Mouse (Mus musculus): ENCODE measurements around the gene Crtac1. TPM values are rescaled to one million over a fixed set of nuclear protein-coding genes. Genes with fewer than 3 reads are reported as not detected.

Crtac1 gene
- polyA plus RNA-seq, 1 experiment from 2014 or later: 0.21 TPM

DNA sequence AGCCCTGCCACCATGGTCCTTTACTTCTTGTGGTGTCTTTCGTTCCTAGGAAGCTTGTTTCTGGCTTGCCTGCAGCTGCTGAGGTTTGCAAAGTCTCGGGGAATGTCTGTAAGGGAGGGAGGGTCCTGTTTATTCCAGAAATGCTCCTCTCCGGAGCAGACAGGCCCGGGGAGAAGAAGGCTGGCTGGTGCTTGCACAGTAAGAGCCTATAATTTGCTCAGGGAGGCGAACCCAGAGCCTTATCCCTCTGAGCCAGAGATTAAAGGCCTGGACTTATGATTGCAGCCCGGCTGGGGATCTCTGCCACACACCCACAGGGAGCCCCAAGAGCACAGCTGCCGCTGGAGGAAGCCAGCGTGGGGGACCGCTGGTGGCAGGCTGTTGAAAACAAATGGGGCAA, 29.8 kb upstream of the Crtac1 start:
- no peak for TF ChIP-seq EP300 (IDR thresholded peaks at IDR 0.05; ENCODE audit: low read depth)
- no peak for TF ChIP-seq CTCF (IDR thresholded peaks at IDR 0.05; ENCODE audit: low read depth)
- Histone ChIP-seq H3K9me3 (ENCODE audit: low read length) (no peaks in the 10 kb centered on the region), H3K9ac (replicated peaks) (no peak overlapping the region), H3K4me3 (ENCODE audit: low read depth, low read length) (no peak overlapping the region), H3K27ac (ENCODE audit: low read depth) (no peak overlapping the region), H3K36me3 (replicated peaks; ENCODE audit: insufficient read depth, low read length) (no peaks in the 10 kb centered on the region), H3K4me2 (ENCODE audit: low read depth, low read length) (peak overlapping the region; percentile 45; the same call in 1 of the 2 replicates), H3K27me3 (ENCODE audit: insufficient read depth, low read length) (no peaks in the 10 kb centered on the region), H3K4me1 (ENCODE audit: insufficient read depth) (no peaks in the 10 kb centered on the region)
- DNase-seq (no peak), ATAC-seq (no peak)
- 37% methylated on average over 9 of the region's 9 CpGs for WGBS (ENCODE audit: insufficient replicate concordance)

- Histone ChIP-seq H3K4me2 (ENCODE audit: low read depth, low read length) (no peak overlapping the region), H3K9me3 (ENCODE audit: low read length) (no peaks in the 10 kb centered on the region), H3K27me3 (ENCODE audit: insufficient read depth, low read length) (no peaks in the 10 kb centered on the region), H3K9ac (replicated peaks) (no peak overlapping the region), H3K36me3 (replicated peaks; ENCODE audit: insufficient read depth, low read length) (no peaks in the 10 kb centered on the region), H3K4me3 (ENCODE audit: low read depth, low read length) (no peak overlapping the region), H3K4me1 (ENCODE audit: insufficient read depth) (no peaks in the 10 kb centered on the region), H3K27ac (ENCODE audit: low read depth) (no peak overlapping the region)
- WGBS (ENCODE audit: insufficient replicate concordance): 82% methylated on average over 8 of the region's 8 CpGs
- ATAC-seq (no peak), DNase-seq (no peak)
- TF ChIP-seq CTCF (IDR thresholded peaks at IDR 0.05; ENCODE audit: low read depth) (no peak), EP300 (IDR thresholded peaks at IDR 0.05; ENCODE audit: low read depth) (no peak)
Measured at GRCm38 (mm10) chr19:42459512-42459911, 27.9 kb upstream of the Crtac1 start.

GRCm38 (mm10) chr19:42454481-42455236, 23.1 kb upstream of the Crtac1 start:
- no peaks in the 10 kb centered on the region for H3K36me3 ChIP-seq (replicated peaks; ENCODE audit: insufficient read depth, low read length)
- DNase-seq: no peak
- H3K4me3 ChIP-seq (ENCODE audit: low read depth, low read length): no peak overlapping the region
- TF ChIP-seq EP300 (IDR thresholded peaks at IDR 0.05; ENCODE audit: low read depth) (no peak), CTCF (IDR thresholded peaks at IDR 0.05; ENCODE audit: low read depth) (no peak)
- H3K9me3 ChIP-seq (ENCODE audit: low read length): no peaks in the 10 kb centered on the region
- ATAC-seq: no peak
- 53% methylated on average over 6 of the region's 6 CpGs for WGBS (ENCODE audit: insufficient replicate concordance)
- H3K9ac ChIP-seq (replicated peaks): no peak overlapping the region
- H3K27me3 ChIP-seq (ENCODE audit: insufficient read depth, low read length): no peaks in the 10 kb centered on the region
- no peaks in the 10 kb centered on the region for H3K4me1 ChIP-seq (ENCODE audit: insufficient read depth)
- no peak overlapping the region for H3K4me2 ChIP-seq (ENCODE audit: low read depth, low read length)
- no peak overlapping the region for H3K27ac ChIP-seq (ENCODE audit: low read depth)

- ATAC-seq: no peak
Measured at GRCm38 (mm10) chr19:42454006-42454405, 22.4 kb upstream of the Crtac1 start.

GRCm38 (mm10) chr19:42452539-42452938, 21.0 kb upstream of the Crtac1 start:
- Histone ChIP-seq H3K9ac (replicated peaks) (no peak overlapping the region), H3K27ac (ENCODE audit: low read depth) (no peak overlapping the region), H3K27me3 (ENCODE audit: insufficient read depth, low read length) (no peaks in the 10 kb centered on the region), H3K4me3 (ENCODE audit: low read depth, low read length) (no peak overlapping the region), H3K4me1 (ENCODE audit: insufficient read depth) (no peaks in the 10 kb centered on the region), H3K9me3 (ENCODE audit: low read length) (no peaks in the 10 kb centered on the region), H3K4me2 (ENCODE audit: low read depth, low read length) (no peak overlapping the region), H3K36me3 (replicated peaks; ENCODE audit: insufficient read depth, low read length) (no peaks in the 10 kb centered on the region)
- WGBS (ENCODE audit: insufficient replicate concordance): 68% methylated on average over 7 of the region's 7 CpGs
- DNase-seq (no peak), ATAC-seq (no peak)
- TF ChIP-seq EP300 (IDR thresholded peaks at IDR 0.05; ENCODE audit: low read depth) (no peak), CTCF (IDR thresholded peaks at IDR 0.05; ENCODE audit: low read depth) (no peak)

More at GRCm38 (mm10) chr19:42454006-42454405, 22.4 kb upstream of the Crtac1 start:
- no peak for DNase-seq
- Histone ChIP-seq H3K9me3 (ENCODE audit: low read length) (no peaks in the 10 kb centered on the region), H3K4me2 (ENCODE audit: low read depth, low read length) (no peak overlapping the region), H3K27me3 (ENCODE audit: insufficient read depth, low read length) (no peaks in the 10 kb centered on the region), H3K4me1 (ENCODE audit: insufficient read depth) (no peaks in the 10 kb centered on the region), H3K27ac (ENCODE audit: low read depth) (no peak overlapping the region), H3K36me3 (replicated peaks; ENCODE audit: insufficient read depth, low read length) (no peaks in the 10 kb centered on the region), H3K9ac (replicated peaks) (no peak overlapping the region), H3K4me3 (ENCODE audit: low read depth, low read length) (no peak overlapping the region)
- TF ChIP-seq EP300 (IDR thresholded peaks at IDR 0.05; ENCODE audit: low read depth) (no peak), CTCF (IDR thresholded peaks at IDR 0.05; ENCODE audit: low read depth) (no peak)
- WGBS (ENCODE audit: insufficient replicate concordance): 71% methylated on average over 9 of the region's 9 CpGs

- no peak overlapping the region for H3K9ac ChIP-seq (replicated peaks)
- ATAC-seq (no peak), DNase-seq (no peak)
- no peaks in the 10 kb centered on the region for H3K27me3 ChIP-seq (ENCODE audit: insufficient read depth, low read length)
- H3K4me2 ChIP-seq (ENCODE audit: low read depth, low read length): no peak overlapping the region
- WGBS (ENCODE audit: insufficient replicate concordance): 85% methylated on average over 10 of the region's 10 CpGs
- H3K4me3 ChIP-seq (ENCODE audit: low read depth, low read length): no peak overlapping the region
- H3K36me3 ChIP-seq (replicated peaks; ENCODE audit: insufficient read depth, low read length): no peaks in the 10 kb centered on the region
- no peak overlapping the region for H3K27ac ChIP-seq (ENCODE audit: low read depth)
- H3K4me1 ChIP-seq (ENCODE audit: insufficient read depth): no peaks in the 10 kb centered on the region
- no peaks in the 10 kb centered on the region for H3K9me3 ChIP-seq (ENCODE audit: low read length)
- TF ChIP-seq CTCF (IDR thresholded peaks at IDR 0.05; ENCODE audit: low read depth): no peak
- TF ChIP-seq EP300 (IDR thresholded peaks at IDR 0.05; ENCODE audit: low read depth): no peak
Measured at GRCm38 (mm10) chr19:42448539-42448938, 17.0 kb upstream of the Crtac1 start.
